Mouse (Mus musculus) testis, postnatal 14 days (tissue): ENCODE data around the gene Agap1.
"Not testable (repeated sequence)": the region's sequence is repeated elsewhere in the genome, so short reads cannot be mapped to it uniquely, and the experiment has no call there.

Experiments
- DNase-seq: peaks from one replicate; pipeline ENCODE4 v3.0.0; 2021; ENCODE audit warnings: low spot score

The Agap1 gene

GRCm38 (mm10) chr1:89501891-89502290 is 47.3 kb downstream of the Agap1 start:
- DNase-seq, result not testable (repeated sequence)

- no peak for DNase-seq
Measured at GRCm38 (mm10) chr1:89509196-89509595, 54.6 kb downstream of the Agap1 start.

GRCm38 (mm10) chr1:89509763-89510340 is 55.2 kb downstream of the Agap1 start:
- DNase-seq, result no peak

DNA sequence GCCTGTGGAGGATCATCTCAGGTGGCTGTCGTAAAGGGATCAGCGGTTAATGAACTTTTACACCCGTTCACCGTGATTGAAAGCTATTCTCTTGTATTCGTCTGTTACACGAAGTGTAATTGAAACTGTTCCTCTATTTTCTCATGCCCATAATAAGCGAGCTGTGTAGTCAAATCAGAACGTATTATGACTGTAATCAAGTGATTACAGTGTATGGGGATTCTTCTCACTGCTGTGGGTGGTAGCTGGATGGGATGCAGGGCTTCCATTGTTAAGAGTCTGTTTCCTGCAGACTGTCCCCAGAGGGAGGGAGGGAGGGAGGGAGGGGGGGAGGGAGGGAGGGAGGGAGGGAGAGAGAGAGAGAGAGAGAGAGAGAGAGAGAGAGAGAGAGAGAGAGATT is 56.1 kb downstream of the Agap1 start:
- no peak for DNase-seq

GRCm38 (mm10) chr1:89513616-89514283 is 59.1 kb downstream of the Agap1 start:
- DNase-seq, result no peak

- DNase-seq, result no peak
Measured at GRCm38 (mm10) chr1:89515808-89516560, 61.4 kb downstream of the Agap1 start.

GRCm38 (mm10) chr1:89517817-89518216 is 63.2 kb downstream of the Agap1 start:
- DNase-seq, result no peak

DNA sequence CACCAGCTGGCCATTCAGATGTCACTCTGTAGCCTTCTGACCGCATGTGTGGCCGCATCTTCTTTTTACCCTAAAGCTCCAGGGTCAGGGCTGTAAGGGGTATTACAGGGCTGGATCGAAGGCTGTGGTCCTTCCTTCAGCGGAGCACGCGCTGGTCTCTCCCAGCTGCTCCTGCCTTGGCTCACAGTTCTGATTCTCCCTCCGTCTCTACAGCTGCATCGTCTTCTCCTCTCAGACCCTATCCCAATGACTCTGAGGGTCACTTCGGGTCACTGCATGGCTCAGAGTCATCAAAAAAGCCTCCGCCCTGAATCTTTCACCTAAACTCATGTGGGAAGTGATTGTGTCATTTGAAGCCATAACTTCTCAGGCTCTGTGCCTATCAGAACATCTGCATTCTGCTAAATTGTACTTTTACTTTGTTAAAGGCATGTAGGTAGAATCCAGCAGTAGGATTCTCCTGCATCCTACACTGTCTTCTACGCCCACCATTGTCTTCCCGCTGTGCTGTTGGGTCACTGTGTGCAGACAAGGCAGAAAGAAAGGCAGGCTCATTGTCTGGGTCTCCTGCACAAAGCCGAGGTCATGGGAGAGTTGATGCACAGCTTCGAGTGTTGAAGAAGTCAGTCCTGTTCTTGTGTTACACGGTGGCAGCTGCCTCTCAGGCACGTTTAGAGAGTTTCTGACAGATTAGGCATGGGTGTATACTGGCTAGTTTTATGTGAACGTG is 65.5 kb downstream of the Agap1 start:
- DNase-seq, result no peak

DNA sequence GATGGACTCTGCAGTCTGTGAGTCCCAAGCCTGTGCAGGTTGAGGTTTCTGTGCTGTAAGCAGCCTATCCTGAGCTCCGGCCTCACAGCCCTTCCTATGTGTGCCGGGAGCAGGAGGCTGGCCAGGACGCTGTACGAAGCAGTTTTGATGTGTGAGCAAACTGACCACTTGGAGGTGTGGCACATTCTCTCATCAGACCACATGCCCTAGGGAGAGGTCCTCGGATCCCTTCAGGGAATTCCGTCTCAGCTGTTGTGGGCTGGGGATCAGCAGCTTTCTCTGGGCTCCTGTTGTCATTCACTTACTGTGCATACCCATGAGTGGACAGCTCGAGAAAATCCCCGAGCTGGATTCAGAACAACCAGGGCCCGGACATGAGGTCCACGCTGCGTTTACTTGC is 66.8 kb downstream of the Agap1 start:
- DNase-seq, result no peak

- DNase-seq, result no peak
Measured at GRCm38 (mm10) chr1:89521935-89522535, 67.4 kb downstream of the Agap1 start.

GRCm38 (mm10) chr1:89524369-89524768 is 69.8 kb downstream of the Agap1 start:
- peak; percentile 63 for DNase-seq

GRCm38 (mm10) chr1:89524998-89525397 is 70.4 kb downstream of the Agap1 start:
- DNase-seq, result no peak

DNA sequence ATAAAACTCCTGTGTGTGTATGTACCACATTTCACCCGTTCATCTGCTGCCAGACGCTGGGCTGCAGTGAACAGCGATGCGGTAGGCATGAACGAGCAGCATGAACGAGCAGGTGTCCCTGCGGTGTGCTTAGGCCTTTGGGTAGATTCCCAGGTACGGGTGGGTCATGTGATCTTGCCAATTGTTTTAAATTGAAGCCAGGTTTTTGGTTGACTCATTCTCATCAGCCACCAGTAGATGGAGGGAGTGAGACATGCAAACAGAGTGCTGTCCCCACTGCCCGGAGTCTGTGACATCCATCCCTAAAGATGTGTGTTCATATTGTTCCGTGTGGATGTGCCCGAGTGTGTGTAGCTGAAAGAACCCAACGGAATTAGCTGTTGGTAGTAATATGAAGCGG is 71.2 kb downstream of the Agap1 start:
- no peak for DNase-seq

GRCm38 (mm10) chr1:89528671-89529276 is 74.2 kb downstream of the Agap1 start:
- DNase-seq, result no peak

GRCm38 (mm10) chr1:89533702-89534101 is 79.1 kb downstream of the Agap1 start:
- no peak for DNase-seq

DNA sequence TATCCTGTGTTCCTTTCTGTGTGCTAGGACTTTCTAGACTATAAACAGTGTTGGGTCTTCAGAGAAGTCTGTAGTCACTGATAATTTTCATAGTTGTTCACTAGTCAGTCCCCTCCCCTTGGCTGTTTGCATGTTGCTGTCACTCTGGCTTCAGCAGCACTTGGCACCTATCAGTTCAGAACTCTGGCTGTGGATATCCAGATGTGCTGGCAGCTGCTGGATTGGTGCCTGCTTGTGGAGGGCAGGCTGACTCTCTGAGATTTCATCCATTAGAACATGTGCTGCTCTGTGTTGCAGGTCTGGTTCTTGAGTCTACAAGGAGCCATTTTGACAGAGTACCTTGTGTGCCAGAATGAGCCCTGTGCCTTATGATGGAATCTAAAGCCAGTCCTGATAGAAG is 80.6 kb downstream of the Agap1 start:
- no peak for DNase-seq

DNA sequence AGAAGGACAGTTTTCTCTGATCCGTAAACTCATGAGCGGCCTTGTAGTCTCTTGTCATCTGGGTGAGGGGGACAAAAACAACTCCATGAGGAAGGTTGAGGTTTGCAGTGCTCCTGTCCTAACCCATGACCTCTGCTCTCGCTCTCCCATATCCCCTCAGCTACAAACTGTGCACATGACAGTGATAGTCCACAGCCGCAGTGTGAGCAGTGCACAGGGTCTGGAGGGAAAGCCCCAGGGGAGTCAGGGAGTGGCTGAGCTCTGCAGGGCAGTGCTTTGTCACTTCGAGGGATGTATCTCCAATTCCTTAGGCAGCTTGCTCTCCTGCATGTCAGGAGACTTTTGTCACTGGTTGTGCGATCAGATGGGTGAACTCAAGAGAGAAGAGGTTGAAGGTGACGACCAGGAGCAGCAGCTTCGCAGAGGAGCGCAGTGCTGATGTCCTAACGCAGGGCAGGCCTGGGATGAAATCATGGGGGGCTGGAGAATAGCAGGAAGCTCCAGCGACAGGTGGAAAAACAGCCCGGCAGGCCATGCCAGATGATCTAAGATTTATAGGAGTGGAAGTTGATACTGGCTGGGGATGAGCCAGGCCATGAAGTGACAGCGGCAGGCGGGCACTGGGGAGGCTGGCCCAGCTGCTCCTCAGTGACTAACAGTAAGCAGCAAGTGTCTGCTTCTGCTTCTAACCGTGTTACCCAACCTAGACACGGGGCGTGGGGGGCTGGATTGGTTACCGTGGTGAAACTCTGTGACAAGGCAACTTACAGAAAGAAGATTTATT is 83.7 kb downstream of the Agap1 start:
- no peak for DNase-seq

- DNase-seq, result no peak
Measured at GRCm38 (mm10) chr1:89539127-89539526, 84.5 kb downstream of the Agap1 start.

GRCm38 (mm10) chr1:89541151-89541550 is 86.5 kb downstream of the Agap1 start:
- no peak for DNase-seq

- DNase-seq, result no peak
Measured at GRCm38 (mm10) chr1:89542464-89542863, 87.9 kb downstream of the Agap1 start.

DNA sequence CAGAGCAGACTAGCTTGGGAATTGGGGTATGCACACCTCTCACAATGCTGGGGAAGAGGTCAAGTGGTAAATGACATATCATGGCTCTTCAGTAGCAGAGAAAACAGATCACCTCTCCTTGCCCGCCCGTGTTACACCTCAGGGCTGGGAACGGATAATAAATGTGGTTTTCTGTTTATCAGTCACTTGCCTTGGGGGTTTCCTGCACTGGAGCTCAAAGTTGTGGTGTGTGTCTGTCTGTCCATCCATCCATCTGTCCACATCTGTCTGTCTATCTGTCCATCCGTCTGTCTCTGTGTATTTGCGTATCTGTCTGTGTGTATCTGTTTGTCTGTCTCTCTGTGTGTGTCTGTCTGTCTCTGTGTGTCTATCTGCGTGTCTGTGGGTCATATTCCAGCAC is 88.7 kb downstream of the Agap1 start:
- no peak for DNase-seq
